Mouse (Mus musculus) myocyte (in vitro differentiated cells): ENCODE results near the gene Gm49380.

ENCODE experiments used
- CEBPB ChIP-seq: IDR thresholded peaks from 2 replicates; pipeline ENCODE4 v1.6.1; 2011; ENCODE audit warnings: mild to moderate bottlenecking, moderate library complexity; ENCODE audit not compliant: poor library complexity, insufficient read depth, severe bottlenecking
- MAX ChIP-seq: IDR thresholded peaks from one replicate; pipeline ENCODE4 v1.6.1; 2011; ENCODE audit warnings: low read depth, mild to moderate bottlenecking, control low read depth
- MYOD1 ChIP-seq, 3 experiments: IDR thresholded peaks; one replicate each; pipeline ENCODE4 v1.6.1; 2011; ENCODE audit warnings: control low read depth in 2 of 3, low read depth in 2 of 3, mild to moderate bottlenecking in 2 of 3, moderate library complexity in 1 of 3; ENCODE audit not compliant: insufficient read length in 2 of 3, control insufficient read depth in 1 of 3
- MYOG ChIP-seq, 3 experiments: IDR thresholded peaks; one replicate each; pipeline ENCODE4 v1.6.1; 2011; ENCODE audit warnings: control low read depth in 2 of 3, low read depth in 2 of 3, mild to moderate bottlenecking in 2 of 3; ENCODE audit not compliant: insufficient read length in 2 of 3, control insufficient read depth in 1 of 3, insufficient read depth in 1 of 3
- POLR2A ChIP-seq: IDR thresholded peaks from one replicate; pipeline ENCODE4 v1.6.1; 2011; ENCODE audit warnings: low read depth, mild to moderate bottlenecking, control low read depth, moderate library complexity; ENCODE audit not compliant: insufficient read length
- POLR2AphosphoS2 ChIP-seq: IDR thresholded peaks from one replicate; pipeline ENCODE4 v1.6.1; 2011; ENCODE audit warnings: low read depth, control low read depth; ENCODE audit not compliant: insufficient read length
- SRF ChIP-seq: IDR thresholded peaks from one replicate; pipeline ENCODE4 v1.6.1; 2011; ENCODE audit warnings: low read depth; ENCODE audit not compliant: control insufficient read depth, insufficient read length
- TCF12 ChIP-seq: IDR thresholded peaks from one replicate; pipeline ENCODE4 v1.6.1; 2011; ENCODE audit warnings: mild to moderate bottlenecking, control low read depth; ENCODE audit not compliant: poor library complexity, insufficient read depth, severe bottlenecking
- USF1 ChIP-seq: IDR thresholded peaks from one replicate; pipeline ENCODE4 v1.6.1; 2011; ENCODE audit warnings: low read depth, mild to moderate bottlenecking, control low read depth, moderate library complexity

- TF ChIP-seq MAX (no peak), USF1 (no peak), POLR2A (no peak), MYOD1 (IDR thresholded peaks at IDR 0.05; ENCODE audit: control insufficient read depth in 1 of 3, insufficient read length in 2 of 3, low read depth in 2 of 3) (no peak), TCF12 (no peak), CEBPB (no peak), MYOG (IDR thresholded peaks at IDR 0.05; ENCODE audit: control insufficient read depth in 1 of 3, insufficient read depth in 1 of 3, insufficient read length in 2 of 3, low read depth in 2 of 3) (no peak), POLR2AphosphoS2 (no peak), SRF (no peak)
Observed at GRCm38 (mm10) chr9:44135731-44136411, 22.6 kb upstream of the Gm49380 start.
